Mouse (Mus musculus): ENCODE data around the gene Prr36. TPM values are rescaled to one million over a fixed set of nuclear protein-coding genes. Genes with fewer than 3 reads are reported as not detected.

Prr36 gene
- total RNA-seq, 2 experiments from 2014 or later = 41.2 to 41.9 TPM

GRCm38 (mm10) chr8:4201321-4201720 lies 15.9 kb downstream of the Prr36 start:
- no peak for DNase-seq

DNA sequence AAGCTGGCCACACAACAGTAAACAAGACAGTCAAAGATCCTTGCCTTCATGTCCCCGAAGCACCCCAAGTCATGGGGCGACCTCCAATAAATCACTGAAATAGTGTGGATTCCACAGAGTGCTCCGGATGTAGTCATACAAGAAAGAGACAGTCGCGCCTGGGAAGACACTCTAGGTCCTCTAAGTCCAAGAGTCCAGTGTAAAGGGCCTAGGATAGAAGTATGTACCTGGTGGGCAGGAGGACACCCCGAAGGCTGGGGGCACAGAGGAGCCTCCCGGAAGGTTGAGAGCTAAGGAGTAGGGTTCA lies 23.7 kb downstream of the Prr36 start:
- no peak for DNase-seq

DNA sequence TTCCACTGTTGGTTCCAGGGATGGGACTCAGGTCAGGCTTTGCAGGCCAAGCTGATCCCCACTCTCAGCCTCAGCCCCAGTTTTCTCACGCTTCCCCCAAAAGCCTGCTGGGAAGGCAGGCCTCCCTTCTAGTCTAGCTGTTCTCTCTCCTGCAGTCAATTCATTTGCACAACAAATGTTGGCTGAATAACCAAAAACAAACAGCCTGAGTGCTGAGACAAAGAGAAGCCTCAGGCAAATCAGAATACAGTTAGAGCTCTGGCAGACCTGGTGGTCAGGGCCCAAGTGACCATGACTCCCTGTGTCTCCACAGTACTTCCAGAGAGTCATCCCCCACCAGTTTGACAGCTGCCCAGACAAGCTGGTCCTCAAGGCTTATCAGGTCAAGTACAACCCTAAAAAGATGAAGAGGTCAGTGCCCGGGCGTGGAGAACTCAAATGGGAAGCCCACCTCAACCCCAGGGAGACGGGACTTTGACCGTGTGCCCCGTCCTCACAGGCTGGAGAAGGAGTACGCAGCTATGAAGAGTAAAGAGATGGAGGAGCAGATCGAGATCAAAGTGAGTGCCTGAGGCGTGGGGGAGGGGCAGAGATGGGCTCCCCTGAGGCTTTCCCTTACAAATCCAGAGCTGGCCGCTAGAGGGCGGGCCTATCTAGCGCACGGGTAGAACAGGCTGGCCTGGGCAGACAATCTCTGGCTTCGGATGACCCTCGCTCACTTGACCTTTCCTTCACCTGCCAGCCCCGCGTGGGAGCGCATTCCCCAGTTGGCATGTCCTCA lies 24.3 kb downstream of the Prr36 start:
- DNase-seq = peak; percentile 86

DNA sequence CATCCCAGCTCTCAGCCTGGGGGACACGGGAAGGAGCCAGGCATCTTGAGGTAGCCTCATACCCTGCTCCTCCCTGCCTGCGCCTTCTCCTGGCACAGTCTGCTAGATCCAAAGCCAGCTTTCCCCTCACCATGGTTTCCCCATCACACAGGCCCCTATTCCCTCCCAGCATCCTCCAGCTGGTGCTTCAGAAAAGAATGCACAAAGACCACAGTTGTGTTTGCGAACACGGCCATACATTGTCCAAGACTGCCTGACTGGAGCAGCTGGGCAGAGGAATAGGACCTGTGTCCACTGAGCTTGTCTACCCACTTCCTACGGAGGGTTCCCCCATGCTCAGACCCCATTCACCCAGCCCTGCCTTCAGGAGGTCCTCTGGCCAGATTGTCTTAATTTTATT lies 25.0 kb downstream of the Prr36 start:
- peak in 1 of 2 experiments; percentile 57 for DNase-seq

DNA sequence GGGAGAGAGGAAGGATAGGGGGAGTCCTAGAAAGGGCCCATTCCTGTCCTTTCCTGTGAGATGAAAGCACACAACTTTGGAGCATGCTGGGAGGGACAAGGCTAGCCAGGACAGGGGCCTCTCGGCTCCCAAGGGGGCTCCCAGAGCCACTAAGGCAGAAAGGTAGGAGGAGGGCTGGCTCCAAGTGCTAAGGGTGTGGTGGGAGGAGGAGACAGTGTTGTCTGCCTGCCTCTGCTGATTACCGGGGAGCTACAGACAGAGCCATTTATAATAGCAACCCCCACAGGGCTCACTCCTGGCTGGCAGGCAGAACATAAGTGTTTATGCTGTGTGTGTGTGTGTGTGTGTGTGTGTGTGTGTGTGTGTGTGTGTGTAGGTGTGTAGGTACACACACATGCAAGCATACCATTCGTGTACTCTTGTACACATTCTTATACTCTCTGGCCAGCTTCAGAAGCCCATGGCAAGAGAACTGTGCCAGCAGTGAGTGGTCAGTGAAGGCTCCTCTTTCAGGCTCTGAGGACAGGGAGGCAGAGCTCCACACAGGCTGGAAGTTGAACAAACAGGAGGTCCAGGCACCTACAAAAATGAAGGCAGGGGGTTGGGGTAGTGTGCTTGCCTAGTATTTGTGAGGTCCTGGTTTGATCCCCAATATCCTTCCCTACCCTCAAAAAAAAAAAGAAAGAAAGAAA lies 28.1 kb downstream of the Prr36 start:
- no peak for DNase-seq

- DNase-seq = no peak
Observed at GRCm38 (mm10) chr8:4188605-4189004, 28.7 kb downstream of the Prr36 start.

- no peak for DNase-seq
Observed at GRCm38 (mm10) chr8:4186151-4186550, 31.1 kb downstream of the Prr36 start.

DNA sequence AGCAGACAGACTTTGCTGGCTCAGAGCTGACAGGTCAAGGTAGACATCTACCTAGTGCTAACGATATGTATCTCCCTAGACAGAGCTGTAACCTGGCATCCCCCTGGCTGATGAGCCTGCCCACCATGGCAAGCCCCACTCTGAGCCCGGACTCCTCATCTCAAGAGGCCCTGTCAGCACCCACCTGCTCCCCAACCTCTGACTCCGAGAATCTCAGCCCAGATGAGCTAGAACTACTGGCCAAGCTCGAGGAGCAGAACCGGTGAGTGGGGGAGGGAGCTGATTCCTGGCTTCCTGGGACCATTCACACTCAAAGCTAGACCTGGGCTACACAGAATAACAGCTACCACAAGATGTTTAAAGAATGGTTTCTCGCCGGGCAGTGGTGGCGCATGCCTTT lies 33.9 kb downstream of the Prr36 start:
- DNase-seq = no peak

DNA sequence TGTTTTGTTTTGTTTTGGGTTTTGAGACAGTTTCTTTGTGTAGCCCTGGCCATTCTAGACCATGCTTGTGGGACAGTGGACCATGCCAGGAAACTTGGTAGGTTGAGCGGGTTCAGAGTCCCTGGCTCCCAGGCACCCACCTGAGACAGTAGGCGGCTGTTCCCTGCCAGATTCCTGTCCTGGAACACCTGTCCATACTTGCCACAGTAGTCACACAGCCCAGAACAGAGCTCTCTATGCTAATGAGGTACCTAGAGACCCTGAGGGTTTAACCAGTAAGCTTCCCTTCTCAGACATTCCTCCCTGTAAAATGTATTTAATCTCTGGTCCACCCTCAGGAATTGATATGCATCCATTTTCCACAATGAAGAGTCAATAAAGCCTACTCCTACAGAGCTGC lies 43.2 kb downstream of the Prr36 start:
- no peak for DNase-seq

DNA sequence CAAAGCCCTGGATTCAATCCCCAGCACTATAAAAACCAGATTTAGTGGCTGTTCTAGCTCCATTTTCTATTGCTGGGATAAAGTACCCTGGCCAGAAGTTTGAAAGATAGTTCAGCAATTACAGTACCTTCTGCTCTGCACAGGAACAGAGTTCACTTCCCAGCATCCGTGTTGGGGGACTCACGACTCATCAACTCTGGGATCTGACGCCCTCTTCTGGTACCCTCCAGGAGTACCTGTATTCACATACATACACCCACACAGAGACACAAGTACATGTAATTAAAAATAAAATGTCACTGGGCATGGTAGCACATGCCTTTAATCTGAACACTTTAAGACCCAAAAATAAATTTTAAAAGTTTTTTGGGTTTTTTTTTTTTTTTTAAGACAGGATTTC lies 44.8 kb downstream of the Prr36 start:
- DNase-seq = no peak

DNA sequence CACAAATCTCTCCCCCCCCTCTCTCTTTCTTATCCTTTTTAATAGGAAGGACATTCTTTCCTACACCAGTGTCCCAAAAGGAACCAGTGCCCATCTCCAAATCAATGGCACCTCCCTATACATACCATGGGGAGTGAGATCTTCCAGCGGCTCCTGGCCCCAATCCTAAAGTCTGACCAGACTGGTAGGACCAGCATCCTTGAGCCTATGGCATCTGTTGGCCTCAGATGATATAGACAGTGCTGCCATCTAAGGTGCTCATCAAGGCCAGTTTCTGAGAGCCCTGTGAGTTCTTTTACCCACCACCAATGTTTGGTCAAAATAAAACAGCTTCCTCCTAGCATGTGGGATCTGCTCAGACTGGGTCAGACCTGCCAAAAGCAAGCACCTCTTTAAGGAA lies 49.3 kb downstream of the Prr36 start:
- DNase-seq = no peak

GRCm38 (mm10) chr8:4166881-4167525 lies 50.3 kb downstream of the Prr36 start:
- DNase-seq = no peak

GRCm38 (mm10) chr8:4165852-4166751 lies 51.2 kb downstream of the Prr36 start, which contains the start of gene Evi5l:
Gene Evi5l (plus strand): TSS chr8:4166567.
- peak; percentile 99 to 100 for DNase-seq

- no peak for DNase-seq
Observed at GRCm38 (mm10) chr8:4165176-4165851, 51.9 kb downstream of the Prr36 start.

DNA sequence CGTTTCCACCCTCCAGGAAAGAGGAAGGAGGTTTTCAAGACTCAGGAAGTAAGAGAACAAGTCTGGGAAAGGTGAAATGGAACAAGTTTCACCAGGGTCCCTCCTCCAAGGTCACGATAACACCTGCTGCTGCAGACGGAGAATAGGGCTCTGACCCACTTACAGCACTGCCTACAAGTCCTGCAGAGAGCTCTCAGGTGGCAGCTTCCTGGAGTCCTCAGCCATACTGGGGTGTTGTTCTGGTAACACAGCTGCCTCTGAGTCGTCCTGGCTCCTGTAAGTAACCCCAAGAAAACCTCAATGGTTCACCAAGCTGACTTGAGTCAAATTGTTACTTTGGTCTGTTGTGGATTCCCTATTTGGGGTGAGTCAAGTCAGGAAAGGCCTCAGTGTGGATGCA lies 54.5 kb downstream of the Prr36 start:
- no peak for DNase-seq

Other genes with a start within 250 kb of the Prr36 start
- under 1 TPM in 1 of 2 experiments, not detected in 1; 0.33 TPM for gene Cd209f, start 111.6 kb downstream of the Prr36 start, total RNA-seq (2021)
- gene Cd209g, start 83.4 kb downstream of the Prr36 start, total RNA-seq (2021) = under 1 TPM in 1 of 2 experiments, not detected in 1; 0.66 TPM
- 100 to 1,000 TPM in 1 of 2 experiments, 10 to 100 TPM in 1; 98.7 to 111 TPM for gene Evi5l, start 50.9 kb downstream of the Prr36 start, total RNA-seq (2021)
- gene Lrrc8e, start 9.4 kb upstream of the Prr36 start, total RNA-seq (2021) = not detected
- 100 to 1,000 TPM in 1 of 2 experiments, 10 to 100 TPM in 1; 91.3 to 116 TPM for gene Map2k7, start 21.3 kb upstream of the Prr36 start, total RNA-seq (2021)
- under 1 TPM; 0.15 to 0.68 TPM for gene Gm49320, start 21.4 kb upstream of the Prr36 start, total RNA-seq (2021)
- gene Tgfbr3l, start 30.8 kb upstream of the Prr36 start, total RNA-seq (2021) = 10 to 100 TPM; 13.8 to 14.0 TPM
- 10 to 100 TPM; 22.3 to 26.2 TPM for gene Snapc2, start 35.6 kb upstream of the Prr36 start, total RNA-seq (2021)
- 100 to 1,000 TPM; 500 to 555 TPM for gene Ctxn1, start 41.8 kb upstream of the Prr36 start, total RNA-seq (2021)
- gene Timm44, start 58.5 kb upstream of the Prr36 start, total RNA-seq (2021) = 10 to 100 TPM; 62.6 to 72.6 TPM
- 10 to 100 TPM; 22.7 to 28.4 TPM for gene Ccl25, start 107.8 kb upstream of the Prr36 start, total RNA-seq (2021)
- gene Elavl1, start 108.0 kb upstream of the Prr36 start, total RNA-seq (2021) = 10 to 100 TPM; 78.4 to 83.0 TPM